Mouse (Mus musculus): ENCODE measurements around the gene Pnkd.
A peak's percentile ranks its signal among the peaks of the same experiment; 100 is the strongest.
"Not testable (repeated sequence)": the region's sequence is repeated elsewhere in the genome, so short reads cannot be mapped to it uniquely, and the experiment has no call there.

Pnkd gene

GRCm38 (mm10) chr1:74332241-74332763 is 47.6 kb downstream of the Pnkd start:
- DNase-seq (ENCODE audit: low read depth) = peak; percentile 95

GRCm38 (mm10) chr1:74332930-74333329 is 48.2 kb downstream of the Pnkd start:
- no peak for DNase-seq (ENCODE audit: low read depth)

GRCm38 (mm10) chr1:74334607-74335006 is 49.9 kb downstream of the Pnkd start:
- DNase-seq (ENCODE audit: low read depth) = no peak

- DNase-seq (ENCODE audit: low read depth) = no peak
These were observed 50.3 kb downstream of the Pnkd start for GRCm38 (mm10) chr1:74335033-74335432.

- no peak for DNase-seq (ENCODE audit: low read depth)
These were observed 50.9 kb downstream of the Pnkd start for GRCm38 (mm10) chr1:74335436-74336170.

- no peak for DNase-seq (ENCODE audit: low read depth)
These were observed 52.6 kb downstream of the Pnkd start for GRCm38 (mm10) chr1:74337241-74337771.

GRCm38 (mm10) chr1:74338013-74338412 is 53.3 kb downstream of the Pnkd start:
- no peak for DNase-seq (ENCODE audit: low read depth)

GRCm38 (mm10) chr1:74338626-74339025 is 53.9 kb downstream of the Pnkd start:
- no peak for DNase-seq (ENCODE audit: low read depth)

GRCm38 (mm10) chr1:74339917-74340316 is 55.2 kb downstream of the Pnkd start:
- no peak for DNase-seq (ENCODE audit: low read depth)

GRCm38 (mm10) chr1:74340361-74340764 is 55.6 kb downstream of the Pnkd start:
- DNase-seq (ENCODE audit: low read depth) = no peak

GRCm38 (mm10) chr1:74340992-74341391 is 56.3 kb downstream of the Pnkd start:
- DNase-seq (ENCODE audit: low read depth) = not testable (repeated sequence)

GRCm38 (mm10) chr1:74341898-74342297 is 57.2 kb downstream of the Pnkd start:
- no peak for DNase-seq (ENCODE audit: low read depth)

- no peak for DNase-seq (ENCODE audit: low read depth)
These were observed 57.6 kb downstream of the Pnkd start for GRCm38 (mm10) chr1:74342308-74342707.

GRCm38 (mm10) chr1:74343161-74343560 is 58.4 kb downstream of the Pnkd start:
- no peak for DNase-seq (ENCODE audit: low read depth)

GRCm38 (mm10) chr1:74344163-74344916 is 59.6 kb downstream of the Pnkd start:
- no peak for DNase-seq (ENCODE audit: low read depth)

GRCm38 (mm10) chr1:74351185-74351769 is 66.5 kb downstream of the Pnkd start:
- no peak for DNase-seq (ENCODE audit: low read depth)

- DNase-seq (ENCODE audit: low read depth) = no peak
These were observed 67.9 kb downstream of the Pnkd start for GRCm38 (mm10) chr1:74352532-74353096.

- DNase-seq (ENCODE audit: low read depth) = no peak
These were observed 68.9 kb downstream of the Pnkd start for GRCm38 (mm10) chr1:74353453-74354229.

GRCm38 (mm10) chr1:74357531-74357930 is 72.8 kb downstream of the Pnkd start:
- DNase-seq (ENCODE audit: low read depth) = no peak

GRCm38 (mm10) chr1:74359952-74360517 is 75.3 kb downstream of the Pnkd start:
- DNase-seq (ENCODE audit: low read depth) = no peak

- peak; percentile 63 for DNase-seq (ENCODE audit: low read depth)
These were observed 77.1 kb downstream of the Pnkd start, which contains the start of gene Catip for GRCm38 (mm10) chr1:74361812-74362211. Gene Catip, plus strand, starts transcription at chr1:74362108.
